Mouse (Mus musculus): ENCODE measurements around the gene Mbl1.

Gene Mbl1

GRCm38 (mm10) chr14:41198037-41198730 lies 46.9 kb downstream of the Mbl1 start:
- no peak for DNase-seq
